Mouse (Mus musculus): ENCODE measurements around the gene Grasp. TPM values are rescaled to one million over a fixed set of nuclear protein-coding genes. Genes with fewer than 3 reads are reported as not detected.

Gene Grasp
- polyA plus RNA-seq, 1 experiment from 2014 or later, result 5.0 TPM

DNA sequence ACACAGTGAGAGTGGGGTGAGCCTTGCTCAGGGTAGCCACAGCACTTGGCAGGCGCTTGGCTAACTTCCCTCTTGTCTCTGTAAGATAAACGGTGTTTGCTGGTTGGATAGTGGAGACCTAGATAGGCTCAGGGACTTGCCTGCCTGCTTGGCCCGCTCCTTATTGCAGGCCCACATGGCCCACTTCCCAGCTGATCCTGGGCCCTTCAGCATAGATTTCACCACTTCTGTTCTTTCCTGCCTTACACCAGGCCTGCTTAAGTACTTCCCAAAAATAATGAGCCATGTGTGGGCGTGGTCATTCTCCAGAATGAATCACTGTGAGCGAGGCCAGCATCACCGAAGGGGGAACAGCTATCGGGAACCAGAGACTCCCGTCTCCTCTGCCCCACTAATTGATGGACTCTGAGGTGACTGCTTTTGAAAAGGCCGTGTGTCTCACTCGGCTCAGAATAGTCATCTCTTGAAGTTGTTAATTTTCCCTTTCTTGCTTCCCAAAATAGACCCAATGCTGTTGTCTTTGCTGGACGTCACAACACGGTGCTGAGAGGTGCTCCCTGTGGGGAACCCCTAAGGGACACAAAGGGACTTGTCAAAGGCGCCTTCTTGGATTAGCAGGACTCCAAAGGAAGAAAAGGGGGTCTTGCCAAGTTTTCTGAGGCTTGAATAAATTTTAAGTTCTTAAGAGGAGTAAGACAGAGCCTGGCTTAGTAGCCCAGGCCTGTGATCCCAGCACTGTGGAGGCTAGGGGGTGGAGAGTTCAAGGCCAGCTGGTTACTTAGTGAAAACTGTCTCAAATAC is 32.3 kb upstream of the Grasp start:
- ATAC-seq (ENCODE audit: low FRiP score, low TSS enrichment), result no peak
- Histone ChIP-seq H3K9me3 (ENCODE audit: control insufficient read depth, low read length) (no peaks in the 10 kb centered on the region), H3K36me3 (ENCODE audit: control insufficient read depth, insufficient read depth, low read length) (peaks cover 26% of the 10 kb centered on the region), H3K9ac (ENCODE audit: low read depth, low read length) (peak overlapping the region; percentile 28; the same call in 1 of the 2 replicates), H3K4me1 (ENCODE audit: control insufficient read depth, insufficient read depth, low read length) (peaks cover 34% of the 10 kb centered on the region), H3K4me3 (ENCODE audit: low read length) (no peak overlapping the region), H3K27me3 (ENCODE audit: control insufficient read depth, insufficient read depth, low read length) (no peaks in the 10 kb centered on the region), H3K4me2 (replicated peaks; ENCODE audit: low read depth, low read length) (no peak overlapping the region), H3K27ac (ENCODE audit: low read depth, low read length) (no peak overlapping the region)
- WGBS, result 41% methylated on average over 13 of the region's 13 CpGs

DNA sequence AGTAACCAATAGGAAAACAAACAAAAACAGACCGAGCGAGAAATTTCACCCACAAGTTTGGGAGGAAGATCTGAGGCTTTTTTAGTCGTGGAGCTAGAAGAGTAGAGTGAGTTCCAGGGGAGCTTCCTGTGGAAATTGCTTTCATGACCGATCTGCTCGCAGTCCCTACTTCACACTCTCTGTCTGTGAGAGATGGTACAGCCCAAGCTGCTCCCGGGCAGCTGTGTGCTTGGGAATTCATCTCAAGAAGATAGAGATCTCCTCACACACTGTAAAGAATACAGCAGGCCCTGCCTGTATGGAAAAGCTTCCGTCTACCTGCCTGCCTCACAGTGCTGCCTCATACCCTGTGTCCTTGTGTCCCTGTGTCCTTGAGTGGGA is 31.7 kb upstream of the Grasp start:
- no peak overlapping the region for H3K4me2 ChIP-seq (replicated peaks; ENCODE audit: low read depth, low read length)
- H3K4me1 ChIP-seq (ENCODE audit: control insufficient read depth, insufficient read depth, low read length), result peaks cover 34% of the 10 kb centered on the region
- no peaks in the 10 kb centered on the region for H3K9me3 ChIP-seq (ENCODE audit: control insufficient read depth, low read length)
- no peak overlapping the region for H3K27ac ChIP-seq (ENCODE audit: low read depth, low read length)
- 52% methylated on average over 7 of the region's 7 CpGs for WGBS
- H3K36me3 ChIP-seq (ENCODE audit: control insufficient read depth, insufficient read depth, low read length), result peaks cover 26% of the 10 kb centered on the region
- ATAC-seq (ENCODE audit: low FRiP score, low TSS enrichment), result no peak
- H3K4me3 ChIP-seq (ENCODE audit: low read length), result no peak overlapping the region
- H3K27me3 ChIP-seq (ENCODE audit: control insufficient read depth, insufficient read depth, low read length), result no peaks in the 10 kb centered on the region
- H3K9ac ChIP-seq (ENCODE audit: low read depth, low read length), result peak overlapping the region; percentile 28; the same call in 1 of the 2 replicates

- Histone ChIP-seq H3K9me3 (ENCODE audit: control insufficient read depth, low read length) (no peaks in the 10 kb centered on the region), H3K9ac (ENCODE audit: low read depth, low read length) (0 out of 2 replicates have a peak overlapping the region, but pooled peaks have one; percentile 28), H3K27me3 (ENCODE audit: control insufficient read depth, insufficient read depth, low read length) (no peaks in the 10 kb centered on the region), H3K4me3 (ENCODE audit: low read length) (no peak overlapping the region), H3K36me3 (ENCODE audit: control insufficient read depth, insufficient read depth, low read length) (peaks cover 26% of the 10 kb centered on the region), H3K27ac (ENCODE audit: low read depth, low read length) (no peak overlapping the region), H3K4me2 (replicated peaks; ENCODE audit: low read depth, low read length) (no peak overlapping the region), H3K4me1 (ENCODE audit: control insufficient read depth, insufficient read depth, low read length) (peaks cover 35% of the 10 kb centered on the region)
- ATAC-seq (ENCODE audit: low FRiP score, low TSS enrichment), result no peak
- WGBS, result 85% methylated on average over 7 of the region's 7 CpGs
Measured at GRCm38 (mm10) chr15:101192651-101193050, 31.3 kb upstream of the Grasp start.

- H3K4me3 ChIP-seq (ENCODE audit: low read length), result no peak overlapping the region
- WGBS, result 93% methylated on average over 6 of the region's 6 CpGs
- no peaks in the 10 kb centered on the region for H3K9me3 ChIP-seq (ENCODE audit: control insufficient read depth, low read length)
- H3K4me2 ChIP-seq (replicated peaks; ENCODE audit: low read depth, low read length), result no peak overlapping the region
- ATAC-seq (ENCODE audit: low FRiP score, low TSS enrichment), result no peak
- H3K9ac ChIP-seq (ENCODE audit: low read depth, low read length), result no peak overlapping the region
- H3K27me3 ChIP-seq (ENCODE audit: control insufficient read depth, insufficient read depth, low read length), result no peaks in the 10 kb centered on the region
- peaks cover 39% of the 10 kb centered on the region for H3K4me1 ChIP-seq (ENCODE audit: control insufficient read depth, insufficient read depth, low read length)
- H3K27ac ChIP-seq (ENCODE audit: low read depth, low read length), result no peak overlapping the region
- H3K36me3 ChIP-seq (ENCODE audit: control insufficient read depth, insufficient read depth, low read length), result peaks cover 26% of the 10 kb centered on the region
Measured at GRCm38 (mm10) chr15:101193971-101194370, 30.0 kb upstream of the Grasp start.

- WGBS, result 65% methylated on average over 16 of the region's 16 CpGs
Measured at GRCm38 (mm10) chr15:101194951-101195823, 28.8 kb upstream of the Grasp start.

DNA sequence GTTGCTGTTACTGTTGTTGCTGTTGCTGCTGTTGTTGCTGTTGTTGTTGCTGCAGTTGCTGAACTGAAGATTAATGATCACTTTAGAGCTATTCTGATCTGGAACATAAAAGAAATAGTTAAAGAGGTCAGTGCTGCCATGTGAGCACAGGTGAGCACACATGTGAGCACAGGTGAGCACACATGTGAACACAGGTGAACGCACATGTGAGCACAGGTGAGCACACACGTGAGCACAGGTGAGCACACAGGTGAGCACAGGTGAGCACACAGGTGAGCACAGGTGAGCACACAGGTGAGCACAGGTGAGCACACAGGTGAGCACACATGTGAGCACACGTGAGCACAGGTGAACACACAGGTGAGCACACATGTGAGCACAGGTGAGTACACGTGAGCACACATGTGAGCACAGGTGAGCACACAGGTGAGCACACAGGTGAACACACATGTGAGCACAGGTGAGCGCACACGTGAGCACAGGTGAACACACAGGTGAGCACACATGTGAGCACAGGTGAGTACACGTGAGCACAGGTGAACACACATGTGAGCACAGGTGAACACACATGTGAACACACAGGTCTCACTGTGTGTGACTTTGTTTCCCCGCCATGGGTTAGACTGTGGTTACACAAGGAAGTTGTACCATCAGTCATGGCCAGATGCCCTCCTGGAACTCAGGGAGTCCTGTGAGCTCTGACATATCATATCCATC is 27.8 kb upstream of the Grasp start:
- WGBS, result 89% methylated on average over 8 of the region's 8 CpGs
- Histone ChIP-seq H3K4me1 (ENCODE audit: control insufficient read depth, insufficient read depth, low read length) (peaks cover 33% of the 10 kb centered on the region), H3K4me2 (replicated peaks; ENCODE audit: low read depth, low read length) (no peak overlapping the region), H3K27me3 (ENCODE audit: control insufficient read depth, insufficient read depth, low read length) (no peaks in the 10 kb centered on the region), H3K36me3 (ENCODE audit: control insufficient read depth, insufficient read depth, low read length) (peaks cover 44% of the 10 kb centered on the region), H3K4me3 (ENCODE audit: low read length) (no peak overlapping the region), H3K9me3 (ENCODE audit: control insufficient read depth, low read length) (no peaks in the 10 kb centered on the region), H3K9ac (ENCODE audit: low read depth, low read length) (no peak overlapping the region), H3K27ac (ENCODE audit: low read depth, low read length) (no peak overlapping the region)
- ATAC-seq (ENCODE audit: low FRiP score, low TSS enrichment), result no peak

More at GRCm38 (mm10) chr15:101194951-101195823, 28.8 kb upstream of the Grasp start:
- Histone ChIP-seq H3K27me3 (ENCODE audit: control insufficient read depth, insufficient read depth, low read length) (no peaks in the 10 kb centered on the region), H3K36me3 (ENCODE audit: control insufficient read depth, insufficient read depth, low read length) (peaks cover 34% of the 10 kb centered on the region), H3K4me2 (replicated peaks; ENCODE audit: low read depth, low read length) (no peak overlapping the region), H3K4me3 (ENCODE audit: low read length) (no peak overlapping the region), H3K27ac (ENCODE audit: low read depth, low read length) (peak overlapping the region; percentile 59; the same call in 1 of the 2 replicates), H3K4me1 (ENCODE audit: control insufficient read depth, insufficient read depth, low read length) (peaks cover 39% of the 10 kb centered on the region), H3K9me3 (ENCODE audit: control insufficient read depth, low read length) (no peaks in the 10 kb centered on the region), H3K9ac (ENCODE audit: low read depth, low read length) (no peak overlapping the region)
- no peak; the same call in 1 of the 2 replicates for ATAC-seq (ENCODE audit: low FRiP score, low TSS enrichment)

- H3K27me3 ChIP-seq (ENCODE audit: control insufficient read depth, insufficient read depth, low read length), result no peaks in the 10 kb centered on the region
- no peak for ATAC-seq (ENCODE audit: low FRiP score, low TSS enrichment)
- H3K36me3 ChIP-seq (ENCODE audit: control insufficient read depth, insufficient read depth, low read length), result peaks cover 50% of the 10 kb centered on the region
- H3K9ac ChIP-seq (ENCODE audit: low read depth, low read length), result no peak overlapping the region
- H3K4me2 ChIP-seq (replicated peaks; ENCODE audit: low read depth, low read length), result no peak overlapping the region
- no peaks in the 10 kb centered on the region for H3K9me3 ChIP-seq (ENCODE audit: control insufficient read depth, low read length)
- H3K4me1 ChIP-seq (ENCODE audit: control insufficient read depth, insufficient read depth, low read length), result peaks cover 25% of the 10 kb centered on the region
- H3K4me3 ChIP-seq (ENCODE audit: low read length), result no peak overlapping the region
- H3K27ac ChIP-seq (ENCODE audit: low read depth, low read length), result no peak overlapping the region
Measured at GRCm38 (mm10) chr15:101196961-101197360, 27.0 kb upstream of the Grasp start.

GRCm38 (mm10) chr15:101197497-101198179 is 26.4 kb upstream of the Grasp start:
- Histone ChIP-seq H3K4me1 (ENCODE audit: control insufficient read depth, insufficient read depth, low read length) (peaks cover 19% of the 10 kb centered on the region), H3K4me3 (ENCODE audit: low read length) (no peak overlapping the region), H3K4me2 (replicated peaks; ENCODE audit: low read depth, low read length) (no peak overlapping the region), H3K27me3 (ENCODE audit: control insufficient read depth, insufficient read depth, low read length) (no peaks in the 10 kb centered on the region), H3K9ac (ENCODE audit: low read depth, low read length) (no peak overlapping the region), H3K27ac (ENCODE audit: low read depth, low read length) (peak overlapping the region; percentile 55), H3K9me3 (ENCODE audit: control insufficient read depth, low read length) (no peaks in the 10 kb centered on the region), H3K36me3 (ENCODE audit: control insufficient read depth, insufficient read depth, low read length) (peaks cover 57% of the 10 kb centered on the region)
- no peak for ATAC-seq (ENCODE audit: low FRiP score, low TSS enrichment)
- WGBS, result 82% methylated on average over 15 of the region's 15 CpGs

Measured in kidney, embryonic 14.5 days (tissue).